Mouse (Mus musculus) layer of hippocampus, adult 2 months (tissue): ENCODE measurements at regions not wholly inside any gene's neighbourhood (a gene's known extent, or its start where the extent isn't known, plus 50 kb on each side); places are given as distances from the start of the nearest gene placed in this dataset.

ENCODE experiments used
- DNase-seq, 2 experiments: peaks; one replicate each; pipeline ENCODE4 v3.0.0; 2022; ENCODE audit warnings: low spot score in 2 of 2
- H3K27ac ChIP-seq: fragments of 200-600 bp; 2 replicates; pipeline ENCODE4 v1.8.1; 2022
- H3K4me3 ChIP-seq: fragments of 200-600 bp; 2 replicates; pipeline ENCODE4 v1.8.1; 2022; ENCODE audit warnings: mild to moderate bottlenecking
- CTCF ChIP-seq: fragments of 200-600 bp; conservative IDR thresholded peaks from 2 replicates; pipeline ENCODE4 v1.8.1; 2022; ENCODE audit warnings: antibody characterized with exemption, mild to moderate bottlenecking, moderate library complexity

DNA sequence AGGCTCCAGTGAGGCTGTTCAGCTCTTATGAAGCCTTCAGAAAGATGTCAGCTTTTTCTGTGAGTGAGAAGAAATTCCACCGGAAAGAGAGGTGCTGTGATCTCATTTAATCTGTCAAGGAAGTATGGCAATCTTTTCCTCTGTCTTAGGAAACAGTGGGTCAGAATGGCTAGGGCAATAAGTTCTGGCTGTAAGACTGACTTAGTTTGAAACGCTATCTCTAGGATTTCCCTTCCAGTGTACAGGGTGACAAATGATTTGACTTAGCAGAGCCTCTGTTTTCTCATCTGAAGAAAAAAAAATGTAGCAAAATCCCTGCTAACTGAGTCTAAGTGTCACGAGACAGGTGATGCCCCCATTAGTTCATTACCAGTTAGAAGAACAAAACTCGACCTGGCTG is 181.1 kb downstream of the Csl start:
- DNase-seq, result no peak
- no peak for TF ChIP-seq CTCF
- no peak overlapping the region for H3K4me3 ChIP-seq
- H3K27ac ChIP-seq, result no peak overlapping the region

DNA sequence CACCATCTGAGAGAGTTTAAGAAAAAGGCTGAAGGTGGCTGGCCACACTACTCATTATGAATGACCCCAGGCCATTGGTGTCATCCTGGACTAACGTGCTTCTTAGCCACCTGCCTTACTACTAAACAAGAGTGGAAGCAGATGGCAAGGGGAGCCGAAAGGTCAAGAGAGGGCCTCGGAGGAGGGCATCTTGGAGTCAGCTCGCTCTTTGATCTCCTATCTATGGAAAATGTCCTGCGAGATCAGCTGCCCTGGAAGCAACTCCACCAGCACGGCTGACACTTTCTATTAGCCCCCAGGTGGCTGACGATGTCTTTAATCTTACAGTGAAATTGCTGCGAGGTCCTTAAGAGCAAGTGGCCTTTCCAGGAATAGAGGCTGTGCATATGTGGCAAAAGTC is 179.3 kb downstream of the Csl start:
- TF ChIP-seq CTCF, result no peak
- Histone ChIP-seq H3K4me3 (no peak overlapping the region), H3K27ac (no peak overlapping the region)
- DNase-seq, result no peak

DNA sequence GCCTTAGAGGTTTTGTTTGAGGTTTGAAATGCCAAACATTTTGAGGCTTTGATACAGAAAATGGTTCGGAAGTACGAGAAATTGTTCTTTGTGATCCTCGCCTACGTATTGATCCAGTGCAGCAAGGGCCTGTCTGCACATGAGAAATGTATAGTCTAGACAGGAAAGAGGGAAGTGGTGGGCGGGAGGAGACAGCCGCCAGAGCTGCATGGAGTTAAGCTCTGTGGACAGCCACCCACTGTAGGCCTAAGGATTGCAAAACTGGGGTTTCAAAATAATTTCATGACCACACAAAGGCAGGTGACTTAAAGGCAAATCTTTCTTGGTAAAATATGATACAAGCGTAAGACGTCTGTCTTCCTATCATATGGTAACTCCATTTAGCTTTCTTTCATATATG is 178.4 kb downstream of the Csl start:
- no peak overlapping the region for H3K4me3 ChIP-seq
- no peak for TF ChIP-seq CTCF
- no peak for DNase-seq
- H3K27ac ChIP-seq, result no peak overlapping the region

DNA sequence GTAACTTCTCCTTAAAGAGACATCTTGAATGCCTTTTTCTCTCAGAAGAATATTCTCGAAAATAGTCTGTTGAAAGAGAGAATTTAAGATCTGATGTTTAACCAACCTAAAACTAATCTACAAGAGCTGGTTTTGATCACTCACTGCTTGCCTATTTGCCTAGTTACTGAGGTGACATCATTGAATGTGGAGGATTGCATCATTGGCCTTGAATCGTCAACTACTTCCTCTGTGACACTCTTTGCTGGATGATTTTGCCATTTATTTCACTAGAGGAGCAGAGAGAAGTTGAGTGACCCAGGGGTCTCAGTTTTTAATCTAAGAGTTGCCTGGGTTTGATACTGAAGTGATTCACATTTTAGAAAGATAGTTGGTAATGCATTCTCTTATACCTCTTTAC is 174.6 kb downstream of the Csl start:
- no peak overlapping the region for H3K27ac ChIP-seq
- no peak for TF ChIP-seq CTCF
- no peak for DNase-seq
- H3K4me3 ChIP-seq, result no peak overlapping the region

DNA sequence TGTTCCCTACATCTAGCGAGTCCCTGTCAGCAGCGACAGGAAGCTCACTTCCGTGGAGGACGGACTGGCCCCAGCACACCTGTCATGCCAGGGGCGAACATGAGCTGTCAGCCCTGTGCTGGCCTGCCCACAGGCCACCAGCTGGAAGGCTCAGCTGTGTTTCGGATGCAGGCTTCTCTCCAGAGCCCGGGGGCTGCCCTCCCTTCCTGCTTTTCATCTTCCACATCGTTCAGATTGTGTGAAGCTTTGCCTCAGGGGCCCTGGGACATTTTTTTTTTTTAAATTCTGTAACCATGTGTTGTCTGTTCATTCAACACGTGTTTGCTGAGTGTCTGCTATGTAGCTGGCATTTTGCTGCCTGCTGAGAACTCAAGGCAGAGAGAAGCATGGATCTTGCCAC is 167.2 kb downstream of the Csl start:
- DNase-seq, result peak in 1 of 2 experiments; percentile 28
- H3K4me3 ChIP-seq, result peak overlapping the region; percentile 29; the same call in 1 of the 2 replicates
- TF ChIP-seq CTCF, result no peak

DNA sequence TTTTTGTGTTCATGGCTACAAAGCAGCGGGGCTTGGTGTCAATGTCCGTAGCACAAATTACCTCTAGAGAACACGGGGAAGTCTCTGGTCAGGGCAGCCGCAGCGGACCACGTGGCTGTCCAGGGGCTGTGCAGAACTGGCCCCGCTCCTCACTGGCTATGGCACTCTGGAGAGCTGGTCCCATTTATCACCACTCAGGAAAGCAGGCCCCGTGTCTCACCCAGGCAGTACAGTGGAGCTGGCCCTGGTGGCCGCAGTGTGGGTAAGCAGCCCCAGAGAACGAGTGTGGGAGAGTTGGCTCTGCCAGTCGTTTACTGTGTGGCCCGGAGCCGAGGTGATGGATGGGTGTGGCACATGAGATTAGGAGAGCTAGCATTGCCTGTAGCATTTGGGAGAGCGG is 163.8 kb downstream of the Csl start:
- TF ChIP-seq CTCF, result no peak
- no peak for DNase-seq
- Histone ChIP-seq H3K27ac (no peak overlapping the region), H3K4me3 (no peak overlapping the region)

More for the DNA sequence above, 167.2 kb downstream of the Csl start:
- no peak overlapping the region for H3K27ac ChIP-seq

DNA sequence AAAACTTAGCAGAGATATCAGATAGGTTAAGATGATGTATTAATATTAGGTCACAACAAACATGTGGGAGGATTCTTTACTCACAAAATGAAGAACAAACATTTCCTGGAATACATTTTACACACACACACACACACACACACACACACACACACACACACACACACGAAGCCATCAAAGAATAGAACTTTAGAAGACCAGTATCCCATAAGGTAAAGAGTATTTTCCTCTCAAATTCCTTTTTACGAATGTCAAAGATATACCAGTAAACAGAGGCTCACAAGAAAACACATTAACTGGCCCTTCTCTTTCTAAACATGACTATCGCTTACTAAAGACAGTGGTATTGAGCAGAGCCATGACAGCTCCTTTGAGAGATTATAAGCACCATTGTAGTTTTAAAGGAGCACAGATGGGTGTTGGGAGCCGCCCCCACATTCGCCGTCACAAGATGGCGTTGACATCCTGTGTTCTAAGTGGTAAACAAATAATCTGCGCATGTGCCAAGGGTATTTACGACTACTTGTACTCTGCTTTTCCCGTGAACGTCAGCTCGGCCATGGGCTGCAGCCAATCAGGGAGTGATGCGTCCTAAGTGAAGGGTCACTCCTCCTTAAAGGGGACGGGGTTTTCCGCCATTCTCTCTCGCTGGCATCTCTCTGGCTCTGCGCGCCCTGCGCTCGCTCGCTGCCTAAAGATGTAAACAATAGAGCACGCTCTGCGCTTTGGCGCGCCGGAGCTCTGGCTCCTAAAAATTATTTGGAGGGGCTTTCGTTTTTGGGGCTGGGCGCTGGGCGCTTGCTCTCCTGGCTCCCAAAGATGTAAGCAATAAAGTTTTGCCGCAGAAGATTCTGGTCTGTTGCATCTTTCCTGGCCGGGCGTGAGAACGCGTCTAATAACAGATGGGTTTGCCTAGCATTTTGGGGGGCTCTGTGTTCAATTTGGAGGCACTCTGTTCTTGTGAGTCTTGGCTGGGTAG is 160.0 kb downstream of the Csl start:
- peak overlapping the region; percentile 85 for H3K27ac ChIP-seq
- H3K4me3 ChIP-seq, result peak overlapping the region; percentile 51
- DNase-seq, result peak; percentile 39 to 41

DNA sequence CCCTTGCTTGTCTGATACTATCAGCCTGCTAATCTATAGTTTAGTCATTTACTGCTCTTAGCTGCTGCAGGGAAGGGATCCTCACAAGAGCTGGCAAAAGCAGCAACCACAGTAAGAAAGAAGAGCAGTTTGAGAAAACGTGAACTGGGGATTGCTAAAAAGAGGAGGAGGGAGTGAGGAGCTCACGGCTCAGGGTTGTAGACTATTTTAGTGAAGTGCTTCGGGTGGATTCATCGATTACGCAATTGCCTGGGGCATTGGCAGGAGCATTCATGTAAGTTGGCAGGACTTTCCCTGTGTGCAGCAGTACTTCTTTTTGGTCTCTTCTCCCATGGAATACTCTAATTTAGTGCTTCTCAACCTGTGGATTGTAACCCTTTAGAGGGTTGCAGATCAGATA is 157.1 kb downstream of the Csl start:
- TF ChIP-seq CTCF, result no peak
- H3K27ac ChIP-seq, result no peak overlapping the region
- no peak overlapping the region for H3K4me3 ChIP-seq
- DNase-seq, result peak in 1 of 2 experiments; percentile 16

DNA sequence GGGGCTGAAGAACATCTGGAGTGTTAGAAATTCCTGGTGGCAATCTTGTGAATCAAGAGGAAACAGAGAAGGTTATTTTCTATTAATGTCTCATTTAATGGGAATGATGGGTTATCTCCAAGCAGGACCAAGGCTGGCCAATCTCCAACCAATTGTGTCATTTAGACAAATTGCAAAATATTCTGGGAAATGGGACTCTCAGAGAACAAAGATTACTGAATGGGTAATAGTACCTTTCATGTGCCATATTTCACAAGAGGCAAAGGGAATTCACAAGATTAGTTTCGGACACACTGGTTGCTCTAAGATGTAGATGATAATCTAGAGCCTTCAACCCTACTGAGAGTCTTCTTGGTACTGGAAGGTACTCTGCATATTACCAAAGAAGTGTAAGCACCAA is 155.3 kb downstream of the Csl start:
- no peak overlapping the region for H3K27ac ChIP-seq
- H3K4me3 ChIP-seq, result no peak overlapping the region
- no peak for TF ChIP-seq CTCF
- no peak for DNase-seq

DNA sequence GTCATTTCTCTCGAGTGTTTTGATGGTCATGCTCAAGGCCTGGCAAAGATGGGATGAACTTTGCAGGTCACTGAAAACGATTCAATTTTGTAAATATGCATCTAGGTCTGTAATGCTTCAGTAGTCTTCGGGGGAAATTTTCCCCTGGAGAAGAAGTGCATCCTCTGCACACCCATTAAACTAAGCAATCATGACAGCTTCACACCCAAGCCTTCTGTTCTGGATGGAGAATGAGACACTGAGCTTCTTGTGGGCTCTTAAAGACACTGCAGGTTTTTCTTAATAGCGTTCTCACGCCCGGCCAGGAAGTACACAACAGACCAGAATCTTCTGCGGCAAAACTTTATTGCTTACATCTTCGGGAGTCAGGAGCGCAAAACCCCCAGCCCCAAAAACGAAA is 151.0 kb downstream of the Csl start:
- DNase-seq, result no peak
- no peak for TF ChIP-seq CTCF
- Histone ChIP-seq H3K4me3 (no peak overlapping the region), H3K27ac (no peak overlapping the region)

DNA sequence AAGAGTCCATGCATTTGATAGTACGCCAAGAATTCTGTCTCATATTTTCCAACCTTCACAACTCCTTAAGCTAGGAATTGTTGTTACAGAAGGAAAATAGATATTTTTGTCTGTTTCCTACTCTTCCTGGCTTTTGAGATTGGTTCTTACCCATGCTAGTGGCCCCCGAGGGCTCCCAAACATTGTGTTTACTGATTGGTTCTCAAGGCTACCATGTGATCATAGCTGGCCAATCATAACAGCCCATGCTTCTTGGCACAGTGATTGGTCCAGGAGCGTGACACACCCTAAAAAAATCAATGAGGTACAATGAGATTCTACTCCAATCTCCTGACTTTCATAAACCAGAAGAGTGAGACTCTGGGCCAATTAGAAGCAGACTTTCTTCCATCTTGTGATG is 150.0 kb downstream of the Csl start:
- H3K4me3 ChIP-seq, result no peak overlapping the region
- H3K27ac ChIP-seq, result no peak overlapping the region
- no peak for TF ChIP-seq CTCF
- no peak for DNase-seq

DNA sequence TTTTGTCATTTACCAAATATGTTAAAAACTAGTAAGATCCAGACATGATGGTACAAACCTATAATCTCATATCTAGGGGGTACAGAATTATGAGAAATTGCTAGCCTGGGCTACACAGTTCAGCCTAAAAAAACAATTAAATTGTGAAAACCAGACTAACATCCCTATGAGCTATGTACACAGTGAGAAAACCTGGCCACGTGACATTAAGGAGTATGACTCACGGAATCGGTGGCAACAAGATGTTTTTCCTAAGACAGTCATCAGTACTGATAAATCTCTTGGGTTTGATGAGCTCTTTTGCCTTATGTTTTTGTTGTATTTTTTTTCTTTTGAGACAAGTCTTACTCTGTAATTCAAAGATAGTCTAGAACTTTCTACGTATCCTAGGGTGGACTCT is 148.6 kb downstream of the Csl start:
- H3K4me3 ChIP-seq, result no peak overlapping the region
- no peak for DNase-seq
- H3K27ac ChIP-seq, result no peak overlapping the region
- TF ChIP-seq CTCF, result no peak

DNA sequence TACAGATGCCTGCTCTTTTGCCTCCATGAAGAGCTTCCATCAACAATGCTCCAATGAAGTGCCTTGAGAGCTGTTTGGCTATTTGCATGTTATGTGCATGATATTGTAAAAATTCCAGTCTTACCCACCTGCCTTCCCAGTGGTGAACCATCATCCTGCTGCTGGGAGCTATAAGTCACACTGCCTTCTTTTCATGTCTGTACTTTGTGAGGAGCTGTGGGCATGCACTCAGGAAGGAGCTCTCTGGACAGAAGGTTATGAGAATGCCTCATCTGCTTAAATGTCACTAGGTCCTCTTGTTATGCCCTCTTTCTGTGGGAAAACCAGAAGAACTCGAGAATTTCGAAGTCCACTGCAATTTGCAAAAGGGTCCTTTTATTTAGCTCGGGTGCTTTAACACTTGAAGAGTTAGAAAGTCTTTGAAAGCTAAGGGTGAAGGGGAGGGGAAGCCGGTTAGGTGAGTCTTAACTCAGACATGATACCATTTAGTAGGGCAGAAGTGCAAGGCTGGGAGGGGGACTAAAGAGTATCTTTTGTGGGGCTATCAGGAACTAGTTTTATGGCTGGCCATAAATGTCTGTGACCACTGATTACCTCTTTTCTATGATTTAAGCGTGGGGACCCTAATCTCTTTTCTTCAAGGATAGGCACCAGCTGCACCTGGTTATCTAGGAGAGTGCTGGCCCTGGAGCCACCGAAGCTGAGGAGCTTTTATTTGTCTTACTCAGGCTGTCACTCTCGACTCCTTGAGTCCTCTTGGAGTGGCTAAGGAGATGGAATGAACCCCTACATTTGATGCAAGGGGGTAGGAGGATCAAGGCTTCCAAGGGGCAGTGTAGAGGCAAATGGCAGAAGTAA is 144.8 kb downstream of the Csl start:
- TF ChIP-seq CTCF, result no peak
- Histone ChIP-seq H3K4me3 (no peak overlapping the region), H3K27ac (no peak overlapping the region)
- no peak for DNase-seq
